Mouse (Mus musculus) spleen, embryonic (tissue): ENCODE measurements around the gene Amy1.
"Not testable (repeated sequence)": the region's sequence is repeated elsewhere in the genome, so short reads cannot be mapped to it uniquely, and the experiment has no call there.

ENCODE experiments used
- CTCF ChIA-PET: fragments of 350-600 bp; sonication (Branson Sonifier 250); formaldehyde crosslinking; loops from one replicate; lab custom pipeline; 2022; lab: Charles Lee

Amy1 gene

GRCm38 (mm10) chr3:113606599-113606998 lies at the start of gene Amy1:
Amy1 (minus strand) TSS chr3:113606699.
- CTCF ChIA-PET = no interaction called here

GRCm38 (mm10) chr3:113654335-113654734 lies 47.8 kb upstream of the Amy1 start:
- CTCF ChIA-PET = no interaction called here

DNA sequence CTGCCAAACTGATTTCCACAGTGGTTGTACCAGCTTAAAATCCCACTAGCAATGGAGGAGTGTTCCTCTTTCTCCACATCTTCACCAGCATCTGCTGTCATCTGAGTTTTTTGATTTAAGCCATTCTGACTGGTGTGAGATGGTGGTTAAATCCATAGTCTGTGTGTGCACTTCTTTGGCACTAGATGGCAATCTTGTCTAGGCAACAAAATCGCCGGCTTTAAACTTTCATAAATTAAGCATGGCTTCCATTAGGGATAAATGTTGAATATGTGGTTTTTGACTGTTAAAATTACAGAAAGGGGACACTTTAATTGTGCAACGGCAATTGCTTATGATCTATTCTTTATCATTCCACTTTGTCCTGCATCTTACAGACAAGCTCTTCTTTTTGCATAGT lies 44.9 kb upstream of the Amy1 start:
- CTCF ChIA-PET = not testable (repeated sequence)

DNA sequence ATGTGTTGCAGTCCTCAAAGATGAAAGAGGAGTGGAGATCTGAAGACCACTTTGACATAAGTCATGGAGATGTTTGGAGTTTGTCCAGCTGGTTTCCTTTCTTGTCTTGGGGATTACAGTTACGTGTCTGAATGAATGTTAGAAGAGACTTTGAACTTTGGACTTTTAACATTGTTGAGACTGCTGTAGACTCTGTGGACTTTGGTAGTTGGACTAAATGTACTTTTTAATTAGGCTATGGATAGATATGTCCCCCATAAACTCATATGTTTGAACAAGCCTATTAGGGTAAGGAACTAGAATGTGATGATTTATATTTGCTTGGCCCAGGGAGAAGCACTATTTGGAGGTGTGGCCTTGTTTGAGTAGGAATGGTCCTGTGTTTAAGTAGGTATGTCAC lies 33.0 kb upstream of the Amy1 start:
- CTCF ChIA-PET = no interaction called here

GRCm38 (mm10) chr3:113634220-113634619 lies 27.7 kb upstream of the Amy1 start:
- CTCF ChIA-PET = no interaction called here

DNA sequence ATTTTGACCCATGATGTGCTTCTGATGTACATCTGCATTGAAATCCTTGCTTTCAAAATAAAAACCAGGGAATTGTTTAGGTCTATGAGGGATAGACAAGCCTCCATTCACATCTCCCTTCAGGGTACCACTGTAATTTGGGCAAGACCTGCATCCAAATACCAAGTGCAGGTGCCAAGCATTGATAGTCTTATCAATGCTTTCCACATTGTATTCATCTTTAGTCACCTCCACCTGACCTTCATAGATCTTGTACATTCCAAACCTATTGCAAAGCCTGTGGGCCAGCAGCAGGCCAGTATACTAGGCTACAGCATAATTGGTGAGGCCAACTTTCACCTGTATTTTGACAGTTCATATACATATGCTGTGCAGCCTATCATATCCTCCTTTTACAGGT lies 25.1 kb upstream of the Amy1 start:
- CTCF ChIA-PET = no interaction called here

GRCm38 (mm10) chr3:113630564-113630963 lies 24.1 kb upstream of the Amy1 start:
- CTCF ChIA-PET = no interaction called here

DNA sequence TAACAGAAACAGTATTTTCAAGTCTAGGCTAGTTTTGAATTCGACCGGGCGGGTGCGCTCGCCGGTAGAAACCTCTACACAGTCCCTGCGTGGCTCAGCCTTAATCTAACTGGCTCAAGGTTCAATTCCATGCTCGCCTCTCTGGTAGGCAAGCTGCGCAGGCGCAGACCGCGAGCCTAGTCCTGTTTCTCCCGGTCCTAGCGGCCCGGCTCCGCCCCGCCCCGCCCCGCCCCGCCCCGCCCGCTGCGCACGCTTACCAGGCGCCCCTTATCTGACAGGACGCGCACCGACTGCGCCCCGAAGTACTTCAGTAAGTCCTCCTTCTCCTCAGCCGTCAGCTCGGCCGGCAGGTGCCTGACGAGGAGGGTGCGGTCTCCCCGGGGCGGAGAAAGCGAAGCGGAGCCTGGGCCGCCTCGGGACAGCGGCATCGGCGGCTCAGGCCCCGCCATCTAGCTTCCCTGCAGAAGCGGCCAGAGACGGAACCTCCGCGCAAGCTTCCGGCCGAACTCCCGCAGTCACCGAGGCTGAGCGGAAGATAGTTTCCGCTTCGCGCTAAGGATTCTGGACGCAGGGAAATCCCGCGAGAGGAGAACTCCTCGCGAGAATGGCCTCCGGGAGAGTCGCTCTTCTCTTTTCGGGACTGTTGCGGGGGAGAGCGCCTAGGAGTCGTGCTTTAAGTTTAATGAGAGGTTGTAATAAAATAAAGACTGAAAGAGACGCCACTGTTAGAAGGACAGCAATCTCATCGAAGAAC lies 23.3 kb upstream of the Amy1 start, which contains the start of gene Rnpc3:
Rnpc3 (minus strand) TSS at position 544 of the 754 bp plus-strand sequence.
- CTCF ChIA-PET = no interaction called here

- CTCF ChIA-PET = interaction anchor here (0.5 kb wide), 1 partner anchor 239 kb away, joined by 3 read pairs; no protein-coding TSS in a partner anchor
These were observed 15.7 kb downstream of the Amy1 start for GRCm38 (mm10) chr3:113590844-113591243.

- CTCF ChIA-PET = no interaction called here
These were observed 31.9 kb downstream of the Amy1 start for GRCm38 (mm10) chr3:113574578-113574977.

- CTCF ChIA-PET = no interaction called here
These were observed 32.4 kb downstream of the Amy1 start for GRCm38 (mm10) chr3:113574138-113574537.

GRCm38 (mm10) chr3:113572158-113572557 lies 34.3 kb downstream of the Amy1 start:
- CTCF ChIA-PET = no interaction called here

DNA sequence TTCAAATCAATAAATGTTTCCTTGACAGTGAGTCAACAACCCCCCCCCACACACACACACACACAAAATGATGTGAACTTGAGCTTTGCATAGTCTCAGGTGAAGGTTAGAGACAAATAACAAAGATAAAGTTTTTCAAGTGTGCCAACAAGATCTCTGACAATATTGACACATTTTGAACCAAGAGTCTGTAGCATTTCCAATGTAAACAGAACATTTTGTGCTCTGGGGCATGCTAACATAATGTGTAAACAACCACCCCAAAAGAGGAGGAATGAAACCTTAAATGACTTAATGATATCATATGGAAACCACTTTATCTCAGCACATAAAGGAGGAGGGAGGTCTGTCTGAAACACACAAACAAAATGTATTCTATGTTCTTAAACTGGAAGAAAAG lies 66.8 kb downstream of the Amy1 start:
- CTCF ChIA-PET = interaction anchor here (0.6 kb wide), 1 partner anchor 910 kb away, joined by 4 read pairs; no protein-coding TSS in a partner anchor

GRCm38 (mm10) chr3:113532328-113532727 lies 74.2 kb downstream of the Amy1 start, which contains the start of gene Amy2a1:
Amy2a1 (minus strand) TSS chr3:113532428.
- CTCF ChIA-PET = not testable (repeated sequence)
